Mouse (Mus musculus) liver, postnatal 0 days (tissue): ENCODE measurements around the gene Slc34a3. TPM values are rescaled to one million over a fixed set of nuclear protein-coding genes. Genes with fewer than 3 reads are reported as not detected.

Source experiments
- ATAC-seq: fragments of 200-750 bp; cut with Nextera tagmentation; 2 replicates; pipeline ENCODE4 v1.8.0; 2017; ENCODE audit warnings: mild to moderate bottlenecking, moderate library complexity
- DNase-seq: peaks from one replicate; pipeline ENCODE4 v3.0.0-alpha.2; 2016
- H3K27ac ChIP-seq: fragments of 300-500 bp; sonication (generic); 2 replicates; pipeline ENCODE4 v1.5.1; 2014; ENCODE audit warnings: antibody characterized with exemption, moderate library complexity, mild to moderate bottlenecking, low read depth
- H3K27me3 ChIP-seq: fragments of 300-500 bp; sonication (generic); 2 replicates; pipeline ENCODE4 v1.6.1; 2014; ENCODE audit warnings: low read length, control low read depth, mixed read lengths; ENCODE audit not compliant: insufficient read depth
- H3K36me3 ChIP-seq: fragments of 300-500 bp; sonication (generic); replicated peaks from 2 replicates; pipeline ENCODE4 v1.6.1; 2014; ENCODE audit warnings: mild to moderate bottlenecking, control low read depth, low read length, moderate library complexity, mixed read lengths; ENCODE audit not compliant: insufficient read depth
- H3K4me1 ChIP-seq: fragments of 300-500 bp; sonication (generic); 2 replicates; pipeline ENCODE4 v1.6.1; 2014; ENCODE audit warnings: antibody characterized with exemption, mild to moderate bottlenecking, control low read depth; ENCODE audit not compliant: insufficient read depth
- H3K4me2 ChIP-seq: fragments of 300-500 bp; sonication (generic); 2 replicates; pipeline ENCODE4 v1.6.1; 2014; ENCODE audit warnings: low read depth, mild to moderate bottlenecking, low read length, moderate library complexity, mixed read lengths
- H3K4me3 ChIP-seq: fragments of 300-500 bp; sonication (generic); 2 replicates; pipeline ENCODE4 v1.5.1; 2014; ENCODE audit warnings: low read depth, low read length
- H3K9ac ChIP-seq: fragments of 300-500 bp; sonication (generic); replicated peaks from 2 replicates; pipeline ENCODE4 v1.6.1; 2014; ENCODE audit warnings: mild to moderate bottlenecking, moderate library complexity
- H3K9me3 ChIP-seq: fragments of 300-500 bp; sonication (generic); 2 replicates; pipeline ENCODE4 v1.6.1; 2016; ENCODE audit warnings: mild to moderate bottlenecking, control low read depth, low read length, mixed read lengths
- CTCF ChIP-seq: sonication (generic); IDR thresholded peaks from 2 replicates; pipeline ENCODE4 v1.5.1; 2016; ENCODE audit warnings: antibody characterized with exemption, low read depth
- EP300 ChIP-seq: IDR thresholded peaks from 2 replicates; pipeline ENCODE4 v1.6.1; 2016; ENCODE audit warnings: antibody characterized with exemption, low read depth, mild to moderate bottlenecking
- WGBS: fragments of 180-500 bp; shearing (Covaris S2); extraction: QIAGEN DNeasy Blood & Tissue Kit; methylation state at CpG from one replicate; pipeline ENCODE4 v1.1.7; 2014; ENCODE audit not compliant: insufficient replicate concordance; 5-methylcytosine and 5-hydroxymethylcytosine counted together
- polyA plus RNA-seq: library from polyadenylated mRNA; unstranded; fragments of >200 nt; fragmentation: Nextera tagmentation; extraction: Ambion mirVana; gene quantifications from 2 replicates; pipeline ENCODE4 v1.2.1, GENCODE M21; 2015

The Slc34a3 gene
- polyA plus RNA-seq, 1 experiment from 2014 or later = not detected

GRCm38 (mm10) chr2:25224492-25224765 is 9.7 kb downstream of the Slc34a3 start, which contains the start of gene Tubb4b:
TSS of gene Tubb4b (minus strand) at chr2:25224702.
- Histone ChIP-seq H3K4me2 (peak within 1 kb of the TSS; percentile 74), H3K4me3 (peak within 1 kb of the TSS; percentile 69), H3K9me3 (no peaks in the 10 kb centered on the region), H3K9ac (peak within 1 kb of the TSS; percentile 84), H3K36me3 (peaks cover 13% of the 10 kb centered on the region), H3K27me3 (no peaks in the 10 kb centered on the region), H3K27ac (peak within 1 kb of the TSS; percentile 99), H3K4me1 (peaks cover 21% of the 10 kb centered on the region)
- no peak for ATAC-seq
- peak; percentile 37 for TF ChIP-seq CTCF
- no peak for TF ChIP-seq EP300
- DNase-seq = no peak
- WGBS = 0% methylated on average over 17 of the region's 17 CpGs

DNA sequence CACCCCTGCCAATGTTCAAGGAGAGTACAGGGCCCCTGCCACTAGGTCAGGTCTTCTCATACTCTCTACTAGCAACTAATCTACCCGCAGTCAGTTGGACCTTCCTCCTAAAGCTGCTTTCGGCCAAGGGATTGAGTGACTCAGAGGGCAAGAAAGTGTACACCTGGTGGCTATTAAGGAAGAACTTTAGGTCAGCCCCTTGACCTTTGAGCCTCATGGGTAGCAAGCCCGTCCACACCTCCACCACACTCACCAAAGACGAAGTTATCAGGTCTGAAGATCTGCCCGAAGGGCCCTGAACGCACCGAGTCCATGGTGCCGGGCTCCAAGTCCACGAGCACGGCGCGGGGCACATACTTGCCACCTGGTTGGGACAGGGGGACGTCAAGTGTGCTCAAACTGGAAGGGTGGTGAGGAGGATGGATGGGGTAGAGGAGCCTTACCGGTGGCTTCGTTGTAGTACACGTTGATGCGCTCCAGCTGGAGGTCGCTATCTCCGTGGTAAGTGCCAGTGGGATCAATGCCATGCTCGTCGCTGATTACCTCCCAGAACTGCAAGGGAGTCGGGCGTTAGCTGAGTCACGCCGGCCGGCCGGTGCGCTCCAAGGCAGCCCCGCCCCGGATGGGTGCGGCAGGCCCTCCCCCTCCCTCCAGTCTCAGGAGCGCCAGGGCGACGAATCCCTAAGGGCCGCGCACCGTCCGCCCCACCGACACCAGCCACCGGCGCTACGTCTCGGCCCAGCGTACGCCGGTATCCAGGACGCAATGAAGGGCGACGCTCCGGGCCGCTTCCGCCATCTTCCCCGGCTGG is 10.3 kb downstream of the Slc34a3 start:
- Histone ChIP-seq H3K4me1 (peaks cover 19% of the 10 kb centered on the region), H3K27ac (peak overlapping the region; percentile 99), H3K4me2 (peak overlapping the region; percentile 74), H3K36me3 (peaks cover 13% of the 10 kb centered on the region), H3K27me3 (no peaks in the 10 kb centered on the region), H3K9me3 (no peaks in the 10 kb centered on the region), H3K9ac (peak overlapping the region; percentile 84), H3K4me3 (peak overlapping the region; percentile 69)
- WGBS = 2% methylated on average over 53 of the region's 53 CpGs
- TF ChIP-seq EP300 (no peak), CTCF (no peak)
- DNase-seq = peak; percentile 95
- peak; percentile 78 for ATAC-seq

DNA sequence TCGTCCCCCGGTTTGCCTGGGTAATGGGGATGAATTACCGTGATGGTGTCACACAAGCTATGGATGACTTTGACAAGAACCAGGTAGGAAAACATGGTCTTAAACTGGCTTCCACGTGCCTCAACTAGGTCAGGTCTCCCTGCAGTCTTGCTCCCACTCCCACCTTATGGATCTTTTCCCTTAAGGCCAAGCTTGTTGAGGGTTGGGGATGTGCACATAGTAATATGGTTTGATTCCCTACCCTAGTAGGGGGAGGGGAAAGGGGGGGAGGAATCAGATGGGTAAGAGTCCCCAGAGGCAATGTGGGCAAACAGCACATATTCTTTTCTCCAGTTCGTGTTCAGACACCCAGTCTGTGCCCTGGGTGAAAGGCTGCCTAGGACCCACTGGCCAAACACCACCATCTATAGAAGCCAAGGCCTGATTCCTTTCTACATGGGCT is 12.8 kb downstream of the Slc34a3 start:
- no peak overlapping the region for H3K27ac ChIP-seq
- WGBS = 77% methylated on average over 5 of the region's 5 CpGs
- no peak for TF ChIP-seq CTCF
- TF ChIP-seq EP300 = no peak
- H3K27me3 ChIP-seq = no peaks in the 10 kb centered on the region
- no peaks in the 10 kb centered on the region for H3K9me3 ChIP-seq
- ATAC-seq (no peak), DNase-seq (no peak)
- no peak overlapping the region for H3K9ac ChIP-seq
- no peak overlapping the region for H3K4me3 ChIP-seq
- H3K4me2 ChIP-seq = no peak overlapping the region
- peaks cover 15% of the 10 kb centered on the region for H3K4me1 ChIP-seq
- H3K36me3 ChIP-seq = peaks cover 13% of the 10 kb centered on the region

DNA sequence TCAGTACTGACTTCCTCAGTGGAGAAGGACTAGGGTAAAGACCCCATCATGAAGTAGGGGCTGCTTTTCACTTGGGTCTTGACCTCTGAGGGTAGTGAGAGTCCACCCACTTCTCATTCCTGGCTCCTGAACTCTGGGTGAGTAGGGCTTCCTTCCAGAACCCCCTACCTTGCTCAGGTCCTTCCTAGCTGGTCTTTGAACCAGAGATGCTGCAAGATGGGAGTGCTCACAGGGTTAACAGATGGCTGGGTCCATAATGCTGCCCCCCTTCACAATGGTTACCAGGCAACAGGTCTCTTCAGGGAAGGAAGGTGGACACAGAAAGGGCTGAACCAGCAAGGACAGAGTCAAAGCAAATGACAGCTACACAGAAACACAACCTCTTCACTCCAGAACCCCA is 15.7 kb downstream of the Slc34a3 start, which contains the start of gene Fam166a:
TSS of gene Fam166a (plus strand) at position 301 of the 400 bp plus-strand sequence.
- Histone ChIP-seq H3K27ac (no peak within 1 kb of the TSS), H3K36me3 (peaks cover 10% of the 10 kb centered on the region), H3K9ac (no peak within 1 kb of the TSS), H3K4me1 (peaks cover 7% of the 10 kb centered on the region; the same call in 1 of the 2 replicates), H3K4me3 (no peak within 1 kb of the TSS), H3K27me3 (no peaks in the 10 kb centered on the region), H3K4me2 (no peak within 1 kb of the TSS), H3K9me3 (no peaks in the 10 kb centered on the region)
- ATAC-seq = no peak
- no peak for DNase-seq
- TF ChIP-seq EP300 = no peak
- TF ChIP-seq CTCF = no peak

GRCm38 (mm10) chr2:25217666-25218065 is 16.5 kb downstream of the Slc34a3 start:
- no peaks in the 10 kb centered on the region for H3K9me3 ChIP-seq
- H3K9ac ChIP-seq = no peak overlapping the region
- no peak overlapping the region for H3K4me3 ChIP-seq
- ATAC-seq (no peak), DNase-seq (no peak)
- 0 out of 2 replicates have a peak, but pooled peaks cover 2% of the 10 kb centered on the region for H3K4me1 ChIP-seq
- TF ChIP-seq CTCF (no peak), EP300 (no peak)
- no peak overlapping the region for H3K27ac ChIP-seq
- no peak overlapping the region for H3K4me2 ChIP-seq
- H3K36me3 ChIP-seq = peaks cover 7% of the 10 kb centered on the region
- WGBS = 57% methylated on average over 2 of the region's 2 CpGs
- H3K27me3 ChIP-seq = no peaks in the 10 kb centered on the region

- Histone ChIP-seq H3K9ac (no peak within 1 kb of the TSS), H3K9me3 (no peaks in the 10 kb centered on the region), H3K4me2 (no peak within 1 kb of the TSS), H3K4me3 (no peak within 1 kb of the TSS), H3K27me3 (no peaks in the 10 kb centered on the region), H3K36me3 (peaks cover 3% of the 10 kb centered on the region; the same call in 1 of the 2 replicates), H3K27ac (no peak within 1 kb of the TSS), H3K4me1 (peaks cover 16% of the 10 kb centered on the region)
- 71% methylated on average over 3 of the region's 3 CpGs for WGBS
- ATAC-seq = no peak
- TF ChIP-seq CTCF = no peak
- TF ChIP-seq EP300 = no peak
- no peak for DNase-seq
Measured at GRCm38 (mm10) chr2:25214444-25214843, 19.7 kb downstream of the Slc34a3 start, which contains the start of gene Stpg3. TSS of gene Stpg3 (minus strand) at chr2:25214637.
